Mouse (Mus musculus): Measurements from ENCODE around the gene Btf3.

GRCm38 (mm10) chr13:98306393-98306792 is 10.4 kb downstream of the Btf3 start:
- TF ChIP-seq CTCF (conservative IDR thresholded peaks at IDR 0.05; ENCODE audit: low read length) = no peak
- TF ChIP-seq NANOG (IDR thresholded peaks at IDR 0.05; ENCODE audit: borderline replicate concordance, low read length) = peak; percentile 82

Measured in E14TG2a.4 (cell line).